Mouse (Mus musculus) kidney, postnatal 4 days (tissue): ENCODE data around the gene Slc25a48.

Experiments
- DNase-seq, 2 experiments: peaks; one replicate each; pipeline ENCODE4 v3.0.0; 2021; ENCODE audit warnings: mixed read lengths in 2 of 2

Gene Slc25a48

DNA sequence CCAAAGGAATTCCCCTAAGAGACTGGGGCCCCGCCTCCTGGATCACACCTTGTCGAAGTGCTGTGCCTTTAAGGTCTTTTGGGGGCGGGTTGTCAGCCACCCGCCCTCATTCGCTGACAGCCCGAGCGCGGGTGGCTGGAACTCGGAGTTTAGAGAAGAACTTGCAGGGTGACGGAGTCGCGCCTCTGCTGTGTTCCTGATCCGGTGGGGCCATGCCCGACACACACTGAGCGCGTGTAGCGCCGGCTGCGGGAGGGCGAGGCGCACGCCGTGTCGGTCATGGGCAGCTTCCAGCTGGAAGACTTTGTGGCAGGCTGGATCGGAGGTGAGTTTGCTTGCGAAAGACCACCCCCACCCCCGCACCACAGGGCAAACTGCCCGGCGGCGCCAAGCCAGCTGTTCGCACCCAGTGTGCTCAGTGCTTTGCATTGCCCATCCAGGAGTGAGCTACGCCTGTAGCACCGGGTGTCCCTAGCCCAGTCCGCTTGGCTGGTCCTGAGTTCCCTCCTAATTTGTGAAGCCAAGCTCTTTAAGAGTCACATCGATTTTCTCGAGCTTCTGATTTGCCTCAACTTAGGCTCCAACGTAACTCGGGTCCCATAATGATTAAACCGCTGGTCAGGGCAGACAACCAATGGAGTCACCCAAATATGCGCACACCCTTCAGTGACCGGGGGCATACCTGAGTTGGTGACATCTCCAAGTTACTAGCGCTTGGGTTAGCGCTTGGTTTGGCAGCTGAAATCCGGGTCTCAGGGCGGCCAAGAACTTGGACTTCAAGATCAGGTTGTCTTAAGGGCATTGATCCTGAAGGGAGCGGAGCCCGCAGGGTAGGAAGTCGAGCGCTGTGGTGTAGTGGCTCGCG is at the start of gene Slc25a48:
Slc25a48 (plus strand) TSS at position 145 of the 865 bp plus-strand sequence.
- peak; percentile 55 to 70 for DNase-seq

DNA sequence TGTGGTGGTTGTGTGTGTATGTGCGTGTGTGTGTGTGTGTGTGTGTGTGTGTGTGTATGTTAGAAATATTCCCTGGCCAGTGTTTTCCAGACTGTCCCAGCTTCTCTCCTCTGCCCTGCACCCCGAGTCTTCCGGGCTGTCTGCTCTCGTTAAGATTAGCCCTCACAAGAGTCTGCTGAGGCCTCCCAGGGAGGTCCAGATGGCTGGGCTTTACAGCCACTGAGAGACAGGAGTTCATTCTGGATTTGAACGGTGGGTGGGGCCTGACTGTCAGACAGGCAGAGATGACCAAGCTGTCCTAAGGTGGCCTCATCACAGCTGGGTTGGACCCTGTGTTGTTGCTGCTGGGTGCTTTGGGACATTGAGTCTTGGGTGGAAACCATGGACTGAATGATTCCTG is 40.6 kb upstream of the Slc25a48 start:
- peak; percentile 70 to 75 for DNase-seq

GRCm38 (mm10) chr13:56401186-56401585 is 37.0 kb upstream of the Slc25a48 start:
- DNase-seq: no peak

GRCm38 (mm10) chr13:56403381-56404086 is 34.6 kb upstream of the Slc25a48 start:
- no peak for DNase-seq

DNA sequence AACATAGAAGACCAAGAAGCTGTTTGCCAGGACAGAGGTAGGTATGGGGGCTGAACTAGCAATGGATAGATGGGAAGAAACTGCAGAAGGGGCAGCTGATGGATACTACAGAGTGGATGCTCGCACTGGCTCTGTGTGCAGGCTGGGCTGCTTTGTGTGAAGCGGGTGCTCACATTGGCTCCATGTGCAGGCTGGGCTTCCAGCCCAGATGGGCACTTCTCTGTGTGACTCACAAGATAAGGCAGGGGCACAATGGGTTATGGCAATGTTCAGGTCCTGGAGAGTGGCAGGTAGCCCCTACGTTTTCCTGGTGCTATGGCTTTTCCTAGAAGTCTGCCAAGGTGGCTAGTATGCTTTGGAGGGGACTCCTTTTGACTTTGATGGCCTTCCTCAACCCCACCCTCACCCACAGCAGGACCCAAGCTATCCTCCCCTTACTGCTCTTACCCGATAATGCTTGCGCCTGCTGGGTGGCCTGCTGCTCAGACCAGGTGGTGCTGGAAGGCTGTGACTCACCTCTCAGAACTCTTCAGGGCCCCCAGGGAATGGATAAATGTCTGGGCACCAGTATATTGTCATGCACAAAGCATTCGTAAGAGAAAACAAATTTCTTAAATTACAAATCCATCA is 33.5 kb upstream of the Slc25a48 start:
- no peak for DNase-seq

DNA sequence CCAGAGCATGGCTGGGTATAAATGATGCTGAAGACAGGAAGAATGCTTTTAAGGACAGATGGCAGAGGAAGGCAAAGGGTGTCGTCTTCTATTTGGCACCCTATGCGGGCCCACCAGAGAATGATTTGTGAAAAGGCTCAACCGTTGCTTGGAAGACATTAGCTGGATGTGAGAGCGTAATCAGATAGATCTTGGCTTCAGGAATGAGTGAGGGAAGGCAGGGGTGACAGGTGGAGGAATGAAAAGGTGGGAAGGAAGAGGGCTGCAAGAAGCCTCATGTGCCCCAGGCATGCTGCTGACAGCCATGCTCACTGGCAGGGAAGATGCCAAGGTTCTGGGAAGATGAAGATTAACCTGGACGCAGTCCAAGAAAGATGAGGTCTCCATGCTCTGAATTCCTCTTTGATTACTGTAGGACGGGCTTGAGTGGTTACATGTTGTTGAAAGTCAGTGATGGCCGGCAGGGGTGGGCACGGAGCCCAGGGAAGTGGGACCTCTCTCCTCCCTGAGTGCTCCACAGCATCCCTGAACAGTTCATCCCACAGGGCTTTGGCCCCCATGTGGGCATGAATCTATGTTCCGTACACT is 25.8 kb upstream of the Slc25a48 start:
- no peak for DNase-seq

DNA sequence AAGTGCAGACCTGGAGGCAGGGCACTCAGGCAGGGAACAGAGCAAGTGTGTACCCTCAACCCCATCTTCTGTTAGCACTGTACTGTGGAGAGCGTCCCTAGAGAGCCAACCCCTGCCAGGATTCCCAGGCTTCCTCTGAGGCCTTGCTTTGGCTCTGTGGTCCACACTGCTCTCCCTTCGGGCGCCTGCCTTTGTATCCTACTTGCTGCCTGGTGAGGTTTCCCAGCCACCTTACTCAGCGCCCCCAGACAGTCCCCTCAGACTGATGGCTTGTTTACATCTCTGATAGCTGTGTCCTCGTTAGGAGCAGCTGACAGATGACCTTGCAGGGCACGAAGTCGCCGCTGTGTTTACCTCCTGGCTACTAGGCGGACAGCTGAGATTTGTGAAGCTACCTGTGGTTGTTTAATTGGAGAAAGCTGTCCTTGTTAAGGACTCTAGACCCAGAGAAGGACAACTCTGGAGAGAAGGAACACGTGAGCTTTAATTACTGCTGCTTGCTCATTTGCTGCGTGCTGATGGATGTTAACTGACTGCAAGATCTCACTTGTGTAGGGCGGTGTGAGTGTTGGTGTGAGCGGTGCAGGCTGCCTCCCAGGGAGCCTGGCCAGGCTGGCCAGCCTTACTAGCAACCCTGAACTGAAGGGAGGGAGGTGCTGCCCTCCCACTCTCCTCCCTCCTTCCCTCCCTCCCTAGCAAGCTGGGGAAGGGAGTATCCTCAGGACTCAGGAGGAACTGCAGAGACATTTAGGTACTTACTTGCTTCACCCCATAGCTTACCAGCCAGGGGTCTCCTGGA is 19.3 kb upstream of the Slc25a48 start:
- peak in 1 of 2 experiments; percentile 22 for DNase-seq

GRCm38 (mm10) chr13:56419538-56419937 is 18.6 kb upstream of the Slc25a48 start:
- no peak for DNase-seq

DNA sequence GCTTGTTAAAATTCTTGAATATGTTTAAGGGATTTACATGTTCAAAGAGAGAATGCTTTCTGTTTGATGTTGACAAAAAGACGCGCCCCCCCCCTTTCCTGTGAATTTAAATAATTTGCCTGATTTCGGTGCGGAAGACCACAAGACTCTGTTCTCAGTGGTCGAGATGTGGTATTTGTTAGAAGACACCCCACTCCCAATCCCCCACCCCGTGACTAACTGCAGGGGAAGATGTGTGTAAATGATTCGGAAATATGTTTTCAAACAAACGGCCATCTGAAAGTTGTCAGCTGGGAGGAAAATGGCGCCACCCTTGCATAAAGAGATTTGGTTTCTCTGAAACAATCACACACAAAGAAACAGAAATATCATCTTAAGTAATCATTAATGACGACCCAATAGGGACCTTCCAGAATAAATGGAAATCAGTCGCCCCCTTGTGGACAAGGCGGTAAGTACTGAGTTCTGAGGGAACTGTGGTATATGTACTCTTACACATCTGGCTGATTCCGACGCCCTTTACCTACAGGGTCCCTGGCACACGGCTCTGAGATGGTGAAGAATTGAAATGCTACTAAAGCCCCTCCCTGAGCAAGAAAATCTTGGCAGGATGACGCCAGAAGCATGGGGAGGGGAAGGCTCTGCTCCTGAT is 16.0 kb upstream of the Slc25a48 start:
- DNase-seq: peak; percentile 90 to 91

- no peak for DNase-seq
Measured at GRCm38 (mm10) chr13:56425931-56426330, 12.2 kb upstream of the Slc25a48 start.

DNA sequence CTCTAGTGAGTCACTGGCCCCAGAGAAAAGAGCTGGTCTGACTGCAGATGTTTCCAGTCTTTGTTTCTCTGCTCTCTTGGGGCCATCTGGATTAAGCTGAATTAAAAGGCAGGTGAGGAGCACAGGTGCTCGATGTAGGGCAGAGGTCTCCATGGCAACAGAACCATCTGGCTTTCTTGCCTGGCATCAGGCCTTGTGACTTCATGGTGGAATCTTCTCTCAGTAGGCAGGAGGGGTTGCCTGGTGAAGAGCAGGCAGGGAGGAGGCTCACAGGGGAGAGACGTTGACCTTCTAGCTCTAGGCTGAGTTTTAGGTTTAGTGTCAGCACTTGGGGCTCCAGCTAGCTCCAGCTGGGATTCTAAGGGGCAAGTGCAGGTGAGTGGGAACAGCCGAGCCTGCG is 11.8 kb upstream of the Slc25a48 start, which contains the start of gene Gm3045:
Gm3045 (plus strand) TSS at position 230 of the 400 bp plus-strand sequence.
- DNase-seq: no peak

- DNase-seq: peak; percentile 90 to 91
Measured at GRCm38 (mm10) chr13:56428724-56429500, 9.2 kb upstream of the Slc25a48 start.

- DNase-seq: no peak
Measured at GRCm38 (mm10) chr13:56432496-56432895, 5.7 kb upstream of the Slc25a48 start.

DNA sequence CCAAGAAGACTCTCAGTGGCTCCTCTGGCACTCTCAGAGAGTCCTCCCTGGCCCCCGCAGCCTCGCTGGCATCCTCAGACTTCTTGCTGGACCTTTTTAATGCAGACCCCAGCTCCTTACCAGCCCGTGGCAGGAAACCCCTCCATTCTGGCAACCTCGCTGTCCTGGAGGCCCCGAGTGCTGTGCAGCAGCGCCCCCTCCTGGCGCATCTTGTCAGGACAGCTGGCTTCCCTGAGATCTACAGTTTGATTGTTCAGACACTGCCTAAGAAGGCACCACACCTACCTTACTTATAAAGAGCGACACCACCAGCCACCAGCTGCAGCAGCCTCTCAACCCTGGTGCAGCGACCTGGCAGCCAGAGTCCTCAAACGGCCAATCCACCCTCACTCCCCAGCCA is 4.7 kb upstream of the Slc25a48 start:
- peak; percentile 85 to 88 for DNase-seq

DNA sequence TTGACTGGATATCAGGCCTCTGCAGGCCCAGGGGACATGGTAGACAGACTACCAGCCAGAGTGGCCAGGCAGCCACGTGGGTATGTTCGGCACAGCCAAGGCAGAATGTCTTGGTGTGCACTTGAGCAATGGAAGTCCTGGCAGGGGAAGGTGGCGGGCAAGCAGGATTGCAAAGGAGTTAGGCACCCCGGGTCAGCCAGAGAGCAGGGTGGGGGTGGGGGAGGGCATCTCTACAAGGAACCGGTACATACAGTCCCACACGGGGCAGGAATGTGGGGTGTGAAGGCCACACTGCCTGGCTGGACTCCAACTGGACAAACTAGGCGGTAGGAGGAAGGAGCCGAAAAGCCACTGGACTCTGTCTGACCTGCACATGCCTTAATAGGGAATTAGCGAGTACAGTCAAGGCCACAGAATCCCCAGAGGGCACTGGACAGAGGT is 3.8 kb upstream of the Slc25a48 start:
- peak; percentile 49 to 63 for DNase-seq

- peak in 1 of 2 experiments; percentile 33 for DNase-seq
Measured at GRCm38 (mm10) chr13:56435615-56436287, 2.4 kb upstream of the Slc25a48 start.

GRCm38 (mm10) chr13:56443411-56443810 is 5.3 kb downstream of the Slc25a48 start:
- DNase-seq: no peak

- DNase-seq: no peak
Measured at GRCm38 (mm10) chr13:56444112-56444511, 6.0 kb downstream of the Slc25a48 start.

- no peak for DNase-seq
Measured at GRCm38 (mm10) chr13:56444996-56445395, 6.8 kb downstream of the Slc25a48 start.
